Mouse (Mus musculus) liver, postnatal 0 days (tissue): Measurements from ENCODE around the gene Olfr434.

Experiments
- CTCF ChIP-seq: sonication (generic); IDR thresholded peaks from 2 replicates; pipeline ENCODE4 v1.5.1; 2016; ENCODE audit warnings: antibody characterized with exemption, low read depth
- EP300 ChIP-seq: IDR thresholded peaks from 2 replicates; pipeline ENCODE4 v1.6.1; 2016; ENCODE audit warnings: antibody characterized with exemption, low read depth, mild to moderate bottlenecking

DNA sequence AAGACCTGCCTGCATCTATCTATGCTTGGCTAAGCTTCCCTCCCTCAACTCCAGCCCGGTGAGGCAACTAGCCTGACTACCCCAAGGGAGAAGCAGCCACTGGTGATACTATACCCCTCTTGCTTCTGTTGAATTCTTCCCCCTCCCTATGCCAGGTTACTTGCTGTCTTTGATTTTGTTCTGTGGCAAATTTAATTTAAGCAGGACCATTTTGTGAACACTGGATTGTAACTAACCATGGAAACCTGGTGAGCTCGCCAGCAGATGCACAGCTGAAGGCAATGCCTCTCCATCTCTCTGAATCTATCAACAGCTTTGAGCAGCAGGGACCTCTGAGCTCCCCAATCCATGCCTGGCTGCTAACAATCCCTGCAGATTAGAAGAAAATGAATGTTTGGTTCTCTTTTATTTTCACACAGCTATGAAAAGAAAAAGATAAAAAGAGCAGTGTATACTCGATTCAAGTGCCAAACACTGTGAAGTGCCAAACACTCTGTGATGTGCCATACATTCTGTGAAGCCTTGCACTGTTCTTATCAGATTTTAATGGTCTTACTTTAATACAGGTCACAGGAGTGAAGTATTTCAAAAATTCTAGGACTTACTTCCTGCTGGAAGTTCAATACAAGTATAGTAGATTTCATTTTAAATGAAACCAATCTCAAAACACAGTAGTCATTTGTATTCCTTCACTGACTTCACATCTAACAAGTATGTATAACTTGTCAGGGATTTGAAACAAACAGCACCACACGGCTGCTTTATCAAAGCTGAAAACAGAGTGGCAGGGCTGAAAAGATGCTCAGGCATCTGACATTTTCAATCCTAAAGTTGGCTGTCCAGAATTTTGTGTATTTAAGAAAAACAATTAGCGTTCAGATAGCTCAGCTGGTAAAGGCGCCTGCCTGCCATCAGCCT lies 34.0 kb upstream of the Olfr434 start:
- TF ChIP-seq CTCF (no peak), EP300 (no peak)
